Mouse (Mus musculus): ENCODE measurements around the gene Olfr3.

Gene Olfr3

DNA sequence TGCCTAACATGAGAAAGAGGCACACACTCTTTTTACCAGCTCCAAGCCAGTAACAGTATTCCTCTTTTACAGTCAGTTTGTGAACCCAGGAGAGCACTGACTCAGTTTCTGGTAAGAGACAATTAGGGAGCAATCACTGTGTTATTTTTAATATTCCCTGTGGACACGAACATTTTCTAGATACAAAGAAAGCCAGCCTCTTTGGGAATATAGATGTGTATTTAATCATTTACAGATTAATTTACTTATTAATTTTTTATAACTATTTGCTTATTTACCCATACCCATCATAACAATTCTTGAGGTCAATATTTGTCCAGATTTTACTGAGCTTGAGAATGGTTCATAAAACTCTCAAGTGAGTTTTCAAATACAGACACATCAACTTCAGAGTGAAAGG is at the start of gene Olfr3:
Gene Olfr3 (minus strand): TSS at position 101 of the 400 bp plus-strand sequence.
- no peak for DNase-seq (ENCODE audit: low spot score)

DNA sequence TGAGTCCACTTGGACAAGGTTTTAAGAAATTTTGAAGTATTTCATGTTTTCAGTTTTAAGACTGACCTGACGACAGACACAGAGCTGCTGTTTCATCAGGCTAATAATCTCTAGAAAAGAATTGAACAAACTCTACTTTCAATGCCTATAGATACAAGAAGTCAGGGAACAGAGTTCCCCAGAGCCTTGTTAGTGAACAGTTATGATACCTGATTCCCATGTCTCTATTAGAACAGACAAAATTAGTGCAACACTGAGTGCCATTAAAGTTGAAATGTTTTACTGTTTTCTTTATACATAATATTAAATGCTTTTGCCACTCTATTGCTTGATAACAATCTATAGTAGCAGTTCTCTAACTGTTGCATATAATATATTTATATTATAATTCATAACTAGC is 45.7 kb upstream of the Olfr3 start, which contains the start of gene Olfr351:
Gene Olfr351 (minus strand): TSS at position 101 of the 400 bp plus-strand sequence.
- DNase-seq (ENCODE audit: low spot score) = no peak

DNA sequence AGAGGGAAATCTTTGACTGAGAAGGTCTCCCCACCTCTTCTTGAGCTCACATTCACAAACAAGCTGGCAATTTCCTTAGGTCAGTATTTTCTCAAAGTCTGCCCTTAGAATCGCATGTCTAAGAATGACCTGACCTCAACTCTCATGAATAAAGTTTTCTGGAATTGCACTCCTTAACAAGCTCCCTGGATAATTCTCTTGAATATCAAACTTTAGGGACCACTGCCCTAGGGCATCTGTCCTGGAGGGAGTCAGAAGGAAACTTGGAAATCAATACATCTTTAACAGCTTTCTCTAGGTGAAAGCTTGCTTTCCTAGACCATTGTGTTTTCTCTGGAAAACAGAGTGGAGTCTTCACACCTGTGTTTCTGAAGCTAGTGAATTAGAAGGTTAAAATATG is 29.2 kb upstream of the Olfr3 start, which contains the start of gene Olfr350:
Gene Olfr350 (plus strand): TSS at position 301 of the 400 bp plus-strand sequence.
- DNase-seq (ENCODE audit: low spot score) = no peak

DNA sequence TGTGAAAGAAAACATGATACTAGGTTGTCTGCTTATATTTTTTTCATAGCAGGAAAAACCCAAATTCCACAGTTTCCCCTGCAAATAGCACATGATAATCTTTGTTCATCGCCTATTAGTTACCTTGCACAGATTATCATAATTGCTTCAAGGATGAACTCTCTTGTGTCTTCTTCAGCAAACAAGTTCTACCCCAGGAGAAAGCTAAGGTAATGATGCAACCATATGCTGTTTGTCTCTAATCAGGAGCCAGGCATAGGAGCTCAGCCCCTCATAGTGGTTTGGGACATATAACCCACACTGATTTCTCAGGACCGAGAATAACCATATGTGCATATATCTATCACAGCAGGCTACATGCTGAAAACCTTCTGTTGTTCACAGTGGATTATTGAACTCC is 26.6 kb downstream of the Olfr3 start, which contains the start of gene Olfr50:
Gene Olfr50 (plus strand): TSS at position 301 of the 400 bp plus-strand sequence.
- no peak for DNase-seq (ENCODE audit: low spot score)

DNA sequence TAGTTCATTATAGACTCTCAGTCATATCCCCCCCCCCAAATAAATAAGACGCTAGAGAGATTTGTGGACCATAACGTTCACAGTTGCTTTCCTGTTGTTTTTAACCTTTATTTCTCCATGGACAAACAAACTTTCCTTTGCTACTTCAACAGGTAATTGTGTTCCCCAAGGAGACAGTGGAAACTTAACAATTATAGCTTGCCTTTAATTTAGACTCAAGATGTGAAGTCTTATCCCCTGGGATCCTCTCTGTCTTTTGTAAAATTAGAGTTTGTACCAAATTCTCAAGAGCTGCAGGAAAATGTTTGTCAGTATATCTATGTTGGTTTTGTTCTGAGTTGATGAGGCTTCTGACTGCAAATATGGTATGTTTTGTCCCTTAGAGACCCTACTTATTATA is 32.9 kb downstream of the Olfr3 start, which contains the start of gene Olfr348:
Gene Olfr348 (plus strand): TSS at position 301 of the 400 bp plus-strand sequence.
- DNase-seq (ENCODE audit: low spot score) = no peak
